Mouse (Mus musculus) heart, postnatal 0 days (tissue): ENCODE measurements around the gene Zar1l. TPM values are rescaled to one million over a fixed set of nuclear protein-coding genes. Genes with fewer than 3 reads are reported as not detected.

ENCODE experiments used
- ATAC-seq: fragments of 200-750 bp; cut with Nextera tagmentation; 2 replicates; pipeline ENCODE4 v1.8.0; 2017; ENCODE audit warnings: low read depth, moderate number of reproducible peaks, moderate library complexity; ENCODE audit not compliant: insufficient read depth
- DNase-seq: peaks from one replicate; pipeline ENCODE4 v3.0.0-alpha.2; 2016; ENCODE audit warnings: low spot score
- H3K27ac ChIP-seq: fragments of 300-500 bp; sonication (generic); 2 replicates; pipeline ENCODE4 v1.5.1; 2014; ENCODE audit warnings: low read depth, mild to moderate bottlenecking
- H3K27me3 ChIP-seq: fragments of 300-500 bp; sonication (generic); 2 replicates; pipeline ENCODE4 v1.6.1; 2014; ENCODE audit warnings: low read length, mixed read lengths; ENCODE audit not compliant: control insufficient read depth, insufficient read depth
- H3K36me3 ChIP-seq: fragments of 300-500 bp; sonication (generic); replicated peaks from 2 replicates; pipeline ENCODE4 v1.6.1; 2014; ENCODE audit warnings: low read length, mixed read lengths; ENCODE audit not compliant: control insufficient read depth, insufficient read depth
- H3K4me1 ChIP-seq: fragments of 300-500 bp; sonication (generic); 2 replicates; pipeline ENCODE4 v1.6.1; 2014; ENCODE audit warnings: antibody characterized with exemption; ENCODE audit not compliant: control insufficient read depth, insufficient read depth
- H3K4me2 ChIP-seq: fragments of 300-500 bp; sonication (generic); 2 replicates; pipeline ENCODE4 v1.6.1; 2014; ENCODE audit warnings: low read depth, mild to moderate bottlenecking, low read length, moderate library complexity
- H3K4me3 ChIP-seq: fragments of 300-500 bp; sonication (generic); 2 replicates; pipeline ENCODE4 v1.5.1; 2014; ENCODE audit warnings: low read depth, low read length
- H3K9ac ChIP-seq: fragments of 300-500 bp; sonication (generic); replicated peaks from 2 replicates; pipeline ENCODE4 v1.6.1; 2014; ENCODE audit warnings: low read depth, low read length, mixed read lengths
- H3K9me3 ChIP-seq: fragments of 300-500 bp; sonication (generic); replicated peaks from 2 replicates; pipeline ENCODE4 v1.6.1; 2016; ENCODE audit warnings: low read length; ENCODE audit not compliant: control insufficient read depth
- CTCF ChIP-seq: IDR thresholded peaks from 2 replicates; pipeline ENCODE4 v1.5.1; 2016; ENCODE audit warnings: antibody characterized with exemption, control low read depth, low read depth
- EP300 ChIP-seq: IDR thresholded peaks from 2 replicates; pipeline ENCODE4 v1.6.1; 2016; ENCODE audit warnings: antibody characterized with exemption, low read depth
- WGBS: fragments of 180-500 bp; shearing (Covaris S2); extraction: QIAGEN DNeasy Blood & Tissue Kit; methylation state at CpG from one replicate; pipeline ENCODE4 v1.1.7; 2014; 5-methylcytosine and 5-hydroxymethylcytosine counted together
- polyA plus RNA-seq: library from polyadenylated mRNA; unstranded; fragments of >200 nt; fragmentation: Nextera tagmentation; extraction: Ambion mirVana; gene quantifications from 2 replicates; pipeline ENCODE4 v1.2.1, GENCODE M21; 2015
- total RNA-seq: library from RNA; depleted of rRNA; stranded (reverse); fragments of >200 nt; gene quantifications from 2 replicates; pipeline ENCODE4 v1.2.3, GENCODE M21; 2014; ENCODE audit warnings: low replicate concordance

The Zar1l gene
- total and polyA plus RNA-seq, 2 experiments from 2014 or later: not detected

DNA sequence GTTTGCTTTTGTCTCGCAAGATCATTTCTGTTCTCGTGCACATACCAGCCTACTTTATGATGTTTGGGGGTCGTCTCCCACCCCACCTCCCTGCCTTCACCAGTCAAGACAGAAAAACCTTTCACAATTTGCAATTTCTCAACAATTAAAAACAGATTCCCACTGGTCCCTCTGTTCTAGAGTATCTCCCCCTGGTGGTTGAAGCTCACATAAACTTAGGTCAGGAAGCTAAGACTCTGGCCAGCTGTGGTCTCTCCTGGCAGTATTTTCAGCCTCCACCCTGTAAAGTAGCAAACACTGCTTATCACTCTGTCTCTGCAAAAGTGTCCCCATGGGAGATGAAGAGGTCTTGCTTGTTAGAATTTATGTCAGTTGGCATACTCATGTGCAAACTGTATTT lies 32.8 kb downstream of the Zar1l start:
- H3K27me3 ChIP-seq: no peaks in the 10 kb centered on the region
- peak; percentile 49 for DNase-seq

DNA sequence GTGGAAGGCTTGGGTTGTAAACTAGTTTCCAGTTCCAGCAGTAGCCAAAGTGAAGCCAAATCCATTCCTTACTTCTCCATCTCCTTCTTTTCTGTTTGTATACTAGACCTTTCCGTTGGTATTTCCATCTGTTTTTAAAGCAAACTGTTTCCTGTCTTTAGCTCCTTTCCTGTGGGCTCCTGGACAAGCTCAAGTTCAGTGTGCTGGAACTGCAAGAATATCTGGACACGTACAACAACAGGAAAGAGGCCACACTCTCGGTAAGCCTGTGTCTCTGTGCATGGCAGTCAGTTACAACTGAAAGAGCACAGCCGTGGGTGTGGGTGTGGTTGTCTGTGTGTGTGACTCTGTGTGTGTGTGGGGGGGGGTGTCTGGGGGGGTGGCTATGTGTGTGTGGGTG lies 39.4 kb downstream of the Zar1l start:
- no peaks in the 10 kb centered on the region for H3K27me3 ChIP-seq
- peak; percentile 70 for DNase-seq
- no peak overlapping the region for H3K4me3 ChIP-seq
- no peaks in the 10 kb centered on the region for H3K9me3 ChIP-seq
- peak; percentile 64; the same call in 1 of the 2 replicates for TF ChIP-seq EP300
- TF ChIP-seq CTCF: no peak
- no peak overlapping the region for H3K9ac ChIP-seq
- H3K36me3 ChIP-seq: peaks cover 70% of the 10 kb centered on the region
- 49% methylated on average over 4 of the region's 4 CpGs for WGBS
- peak; percentile 75; the same call in 1 of the 2 replicates for ATAC-seq
- peak overlapping the region; percentile 63 for H3K27ac ChIP-seq
- no peak overlapping the region for H3K4me2 ChIP-seq
- H3K4me1 ChIP-seq: no peaks in the 10 kb centered on the region

More for the DNA sequence above, 32.8 kb downstream of the Zar1l start:
- 0 out of 2 replicates have a peak, but pooled peaks have one; percentile 24 for ATAC-seq
- Histone ChIP-seq H3K4me1 (no peaks in the 10 kb centered on the region), H3K4me3 (no peak overlapping the region), H3K4me2 (no peak overlapping the region), H3K36me3 (peaks cover 76% of the 10 kb centered on the region), H3K27ac (no peak overlapping the region), H3K9ac (no peak overlapping the region), H3K9me3 (no peaks in the 10 kb centered on the region)
- TF ChIP-seq CTCF (peak; percentile 60), EP300 (no peak)
- WGBS: 54% methylated on average over 3 of the region's 3 CpGs

DNA sequence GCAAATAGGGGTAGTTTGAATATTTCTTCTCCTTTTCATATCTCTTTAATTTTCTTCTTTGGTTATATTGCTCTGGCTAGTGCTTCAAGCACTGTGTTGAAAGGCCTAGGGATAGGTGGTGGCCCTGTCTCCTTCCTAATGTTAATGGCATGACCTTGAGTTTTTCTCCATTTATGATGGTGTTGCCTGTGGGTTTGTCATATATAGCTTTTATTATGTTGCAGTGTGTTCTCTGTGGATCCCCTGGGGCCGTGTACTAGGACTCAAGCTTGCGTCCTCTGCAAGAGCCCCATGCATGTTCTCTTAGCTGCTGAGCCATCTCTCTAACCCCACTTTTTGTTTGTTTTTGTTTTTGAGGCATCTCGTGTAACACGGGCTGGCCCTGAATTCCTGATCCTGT lies 40.6 kb downstream of the Zar1l start:
- TF ChIP-seq EP300: no peak
- no peak for TF ChIP-seq CTCF
- DNase-seq (no peak), ATAC-seq (no peak)
- Histone ChIP-seq H3K4me1 (no peaks in the 10 kb centered on the region), H3K36me3 (peaks cover 70% of the 10 kb centered on the region), H3K4me3 (no peak overlapping the region), H3K27ac (no peak overlapping the region), H3K4me2 (no peak overlapping the region), H3K9ac (no peak overlapping the region), H3K27me3 (no peaks in the 10 kb centered on the region), H3K9me3 (no peaks in the 10 kb centered on the region)
- WGBS: 71% methylated on average over 4 of the region's 4 CpGs

GRCm38 (mm10) chr5:150468431-150468830 lies 49.5 kb downstream of the Zar1l start:
- H3K4me2 ChIP-seq: no peak overlapping the region
- H3K9me3 ChIP-seq: no peaks in the 10 kb centered on the region
- H3K27me3 ChIP-seq: no peaks in the 10 kb centered on the region
- DNase-seq (peak; percentile 70), ATAC-seq (peak; percentile 27; the same call in 1 of the 2 replicates)
- 56% methylated on average over 6 of the region's 6 CpGs for WGBS
- TF ChIP-seq CTCF: no peak
- TF ChIP-seq EP300: peak; percentile 94
- H3K36me3 ChIP-seq: peaks cover 52% of the 10 kb centered on the region
- peak overlapping the region; percentile 69 for H3K27ac ChIP-seq
- H3K4me3 ChIP-seq: no peak overlapping the region
- H3K9ac ChIP-seq: no peak overlapping the region
- H3K4me1 ChIP-seq: peaks cover 7% of the 10 kb centered on the region

DNA sequence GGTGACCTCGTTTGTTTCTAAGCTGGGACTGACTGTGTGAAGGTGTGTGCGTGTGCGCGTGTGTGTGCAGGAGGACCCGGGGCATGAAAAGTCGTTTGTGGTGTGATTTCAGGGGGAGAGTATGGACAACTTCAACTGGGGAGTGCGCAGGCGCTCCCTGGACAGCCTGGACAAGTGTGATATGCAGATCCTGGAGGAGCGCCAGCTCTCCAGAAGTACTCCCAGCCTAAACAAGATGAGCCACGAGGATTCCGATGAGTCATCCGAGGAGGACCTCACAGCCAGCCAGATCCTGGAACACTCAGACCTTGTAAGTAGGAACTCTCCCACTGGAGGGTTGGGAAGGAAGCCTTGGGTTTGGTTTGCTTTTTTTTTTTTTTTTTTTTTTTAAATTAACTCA lies 51.8 kb downstream of the Zar1l start:
- no peak overlapping the region for H3K9ac ChIP-seq
- ATAC-seq (peak; percentile 97), DNase-seq (peak; percentile 98)
- H3K4me1 ChIP-seq: peaks cover 7% of the 10 kb centered on the region
- WGBS: 9% methylated on average over 12 of the region's 12 CpGs
- TF ChIP-seq EP300 (no peak; the same call in 1 of the 2 replicates), CTCF (no peak)
- peaks cover 37% of the 10 kb centered on the region for H3K36me3 ChIP-seq
- H3K27me3 ChIP-seq: no peaks in the 10 kb centered on the region
- H3K27ac ChIP-seq: peak overlapping the region; percentile 76
- no peak overlapping the region; the same call in 1 of the 2 replicates for H3K4me3 ChIP-seq
- no peaks in the 10 kb centered on the region for H3K9me3 ChIP-seq
- H3K4me2 ChIP-seq: peak overlapping the region; percentile 27

DNA sequence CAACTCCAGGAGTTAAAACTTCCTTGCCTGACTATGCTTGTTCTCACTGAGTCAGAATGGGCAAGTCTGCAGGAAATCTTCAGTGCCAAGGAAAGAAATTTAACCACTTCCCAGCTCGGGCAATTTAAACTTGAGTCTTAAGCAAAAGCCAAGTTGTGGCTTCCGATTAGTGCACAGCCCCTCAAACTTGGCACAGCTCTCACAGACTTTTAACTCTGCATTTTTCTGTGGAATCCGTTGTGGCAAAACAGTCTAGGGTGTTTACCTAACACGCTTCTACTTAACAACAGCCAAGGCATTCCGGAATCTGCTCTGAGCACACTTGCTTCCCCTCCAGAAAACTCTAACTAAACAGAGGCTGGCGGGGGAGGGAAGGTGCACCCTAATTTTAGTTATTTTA lies 52.7 kb downstream of the Zar1l start:
- Histone ChIP-seq H3K9me3 (no peaks in the 10 kb centered on the region), H3K4me3 (no peak overlapping the region), H3K27me3 (no peaks in the 10 kb centered on the region), H3K9ac (no peak overlapping the region), H3K36me3 (peaks cover 37% of the 10 kb centered on the region), H3K4me2 (no peak overlapping the region), H3K27ac (peak overlapping the region; percentile 38), H3K4me1 (peaks cover 7% of the 10 kb centered on the region)
- ATAC-seq: no peak
- WGBS: 61% methylated on average over 6 of the region's 6 CpGs
- TF ChIP-seq CTCF: no peak
- no peak for TF ChIP-seq EP300
- DNase-seq: no peak
